Mouse (Mus musculus) erythroid progenitor cell, adult 5-6 weeks (primary cell): ENCODE measurements around the gene Lhx2. TPM values are rescaled to one million over a fixed set of nuclear protein-coding genes. Genes with fewer than 3 reads are reported as not detected.

Experiments
- ATAC-seq: replicated peaks from 2 replicates; pipeline ENCODE4 v1.8.0; 2016; ENCODE audit warnings: moderate number of reproducible peaks, mild to moderate bottlenecking, moderate TSS enrichment, inconsistent platforms; ENCODE audit not compliant: poor library complexity, low FRiP score, severe bottlenecking
- total RNA-seq, 2 experiments: library from RNA; stranded (forward) in 1 of 2; stranded (reverse) in 1 of 2; fragments of 150-400 nt in 1 of 2; fragments of 186-747, 209-891 nt in 1 of 2; gene quantifications; 2 replicates each; pipeline versions ENCODE4 v1.2.3 to v1.2.4; 2015 to 2017; ENCODE audit warnings: low replicate concordance in 2 of 2

Lhx2 gene
- total RNA-seq, 2 experiments from 2014 or later = not detected

- ATAC-seq = no peak
These were observed 7.3 kb downstream of the Lhx2 start for GRCm38 (mm10) chr2:38346417-38346816.

DNA sequence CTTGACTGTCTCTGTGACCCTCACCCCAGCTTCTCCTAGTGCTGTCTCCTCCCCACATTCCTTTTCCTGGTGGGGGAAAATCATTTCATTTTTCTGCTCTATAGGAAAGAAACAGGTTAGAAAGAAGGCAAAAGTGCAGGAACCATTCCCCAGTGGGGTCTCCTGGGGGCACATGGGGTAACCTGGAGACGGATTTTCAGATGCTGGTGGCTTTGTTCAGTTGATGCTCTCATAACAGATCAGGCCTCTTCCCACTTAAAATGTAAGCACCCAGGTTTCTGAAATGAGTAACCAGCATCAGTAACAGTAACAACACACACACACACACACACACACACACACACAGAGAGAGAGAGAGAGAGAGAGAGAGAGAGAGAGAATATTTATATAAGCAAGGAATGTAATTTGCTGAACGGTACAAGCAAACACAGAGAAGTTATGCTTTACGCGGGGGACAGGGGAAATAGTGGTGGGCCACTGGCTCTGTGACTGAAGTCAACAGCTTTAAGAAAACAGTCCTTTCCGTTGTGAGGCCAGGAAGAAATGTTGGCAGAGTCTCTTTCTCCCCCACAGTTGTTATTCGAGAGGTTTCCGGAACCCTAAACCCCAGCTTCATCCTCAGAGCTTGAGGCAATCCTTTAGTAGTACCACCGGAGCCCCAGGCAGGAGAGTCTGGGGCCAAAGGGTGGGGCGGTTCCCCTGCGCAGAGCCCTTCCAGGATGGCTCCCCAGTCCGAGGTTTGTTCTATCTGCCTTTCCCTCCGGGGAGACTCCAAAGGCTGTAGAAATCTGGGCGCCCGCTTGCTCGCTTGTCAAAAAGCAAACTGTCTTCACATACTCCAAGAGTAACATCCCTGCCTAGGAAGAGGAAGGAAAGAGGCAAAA is 8.0 kb downstream of the Lhx2 start:
- no peak for ATAC-seq

DNA sequence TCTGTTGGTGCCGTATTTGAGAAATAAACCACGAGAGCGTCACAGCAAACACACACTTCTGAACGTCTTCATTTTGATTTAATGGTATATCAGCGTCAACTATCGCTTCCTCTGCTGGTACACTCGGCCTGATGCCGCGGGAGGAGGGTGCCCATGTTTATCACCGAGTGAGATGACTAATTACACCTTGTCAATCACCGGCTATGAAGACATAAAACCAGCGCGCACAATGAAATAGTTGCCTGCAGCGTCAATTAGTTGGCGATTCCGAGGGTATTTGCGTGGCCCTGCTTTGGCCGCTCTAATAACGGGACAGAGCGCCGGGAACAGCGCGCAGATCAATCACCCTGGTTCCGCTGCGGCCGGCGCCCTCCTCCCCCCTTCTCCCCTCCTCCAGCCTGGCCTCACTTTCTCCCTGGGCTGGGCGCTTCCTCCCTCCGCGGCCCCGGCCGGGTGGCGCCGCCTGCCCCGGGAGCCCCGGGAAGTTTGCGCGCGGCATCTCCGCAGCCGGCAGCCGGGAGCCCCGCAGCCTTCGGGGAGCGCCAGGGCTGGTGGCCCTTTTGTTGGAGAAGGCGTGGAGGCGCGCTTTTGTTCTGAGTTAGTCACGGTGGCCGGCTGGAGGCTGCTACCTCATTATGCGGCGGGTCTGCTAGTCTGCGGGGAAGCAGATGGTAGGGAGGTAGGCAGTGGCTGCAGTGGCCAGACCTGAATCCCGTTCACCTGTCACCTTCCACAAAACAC is 8.9 kb downstream of the Lhx2 start:
- no peak for ATAC-seq

DNA sequence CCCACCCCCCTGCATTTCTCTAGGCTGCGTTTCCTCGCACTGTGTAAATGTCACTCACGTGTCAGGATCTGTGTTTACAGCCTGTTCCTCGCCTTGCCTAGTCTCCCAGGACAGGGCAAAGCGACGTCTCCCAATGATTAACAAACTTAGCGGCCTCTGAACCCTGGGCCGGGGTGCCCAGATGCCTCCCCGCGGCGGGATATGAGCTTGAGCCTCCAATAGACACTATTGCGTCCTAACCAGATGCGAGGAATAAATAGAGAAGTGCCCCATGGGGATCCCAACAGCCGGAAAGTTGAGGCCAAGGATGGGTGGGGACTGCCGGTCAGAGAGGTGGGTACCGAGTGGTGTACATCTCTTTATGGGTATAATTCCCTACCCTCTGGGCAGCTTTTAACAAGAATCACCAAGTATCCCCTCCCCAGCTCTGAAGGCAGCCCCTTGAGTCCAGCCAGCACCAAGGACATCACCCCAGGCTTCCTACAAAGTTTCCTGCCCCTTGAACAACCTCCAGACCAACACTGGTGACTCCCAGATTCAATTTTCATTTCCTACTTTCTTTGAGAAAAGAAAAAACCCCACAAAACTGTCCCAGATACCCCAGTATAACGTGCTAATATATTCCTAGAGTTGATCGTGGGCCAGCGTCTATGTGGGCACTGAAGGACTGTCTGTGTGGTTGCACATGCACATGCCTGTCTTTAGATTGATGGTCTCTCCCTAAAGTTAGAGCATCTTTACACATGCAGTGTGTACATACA is 9.8 kb downstream of the Lhx2 start:
- ATAC-seq = no peak

DNA sequence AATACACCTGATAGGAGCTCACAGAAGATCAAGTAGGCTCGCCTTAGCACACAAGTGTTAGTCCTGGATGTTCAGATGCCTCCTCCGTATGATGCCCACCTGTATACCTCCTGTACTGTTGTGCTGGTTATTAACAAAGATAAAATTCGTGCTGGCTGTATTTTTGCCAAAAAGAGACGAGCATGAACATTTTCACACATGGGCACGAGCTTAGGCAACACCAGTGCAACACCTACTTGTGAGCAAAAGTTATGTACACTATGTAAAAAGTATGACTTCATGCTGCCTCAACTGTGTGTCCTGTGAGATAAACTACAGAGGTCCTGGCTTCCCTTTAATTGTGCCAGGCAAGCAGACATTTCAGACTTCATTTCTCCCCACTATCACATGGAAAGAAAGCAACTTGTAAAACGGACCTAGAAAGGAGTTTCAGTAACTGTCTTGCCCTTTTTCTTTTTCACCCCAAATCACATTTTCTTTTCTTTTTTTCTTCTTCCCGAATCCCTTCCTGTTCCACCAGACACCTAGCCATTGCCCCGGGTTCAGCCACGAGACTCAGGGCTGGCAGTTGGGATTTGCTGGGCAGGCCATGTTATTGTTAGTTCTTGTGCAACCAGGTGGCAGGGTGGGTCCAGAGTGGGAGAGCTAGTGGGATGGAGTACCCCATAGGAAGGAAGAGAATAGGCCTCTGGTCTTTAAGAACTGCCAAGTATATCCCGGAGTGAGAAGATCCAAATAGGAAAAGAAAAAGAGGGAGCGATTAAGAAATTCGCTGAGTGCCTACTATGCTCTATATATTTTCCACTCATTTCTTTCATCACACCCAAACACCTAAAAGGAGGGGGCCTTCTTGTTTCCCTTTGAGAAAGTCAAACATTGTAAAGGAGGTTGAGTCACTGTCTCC is 10.6 kb downstream of the Lhx2 start:
- ATAC-seq = no peak

DNA sequence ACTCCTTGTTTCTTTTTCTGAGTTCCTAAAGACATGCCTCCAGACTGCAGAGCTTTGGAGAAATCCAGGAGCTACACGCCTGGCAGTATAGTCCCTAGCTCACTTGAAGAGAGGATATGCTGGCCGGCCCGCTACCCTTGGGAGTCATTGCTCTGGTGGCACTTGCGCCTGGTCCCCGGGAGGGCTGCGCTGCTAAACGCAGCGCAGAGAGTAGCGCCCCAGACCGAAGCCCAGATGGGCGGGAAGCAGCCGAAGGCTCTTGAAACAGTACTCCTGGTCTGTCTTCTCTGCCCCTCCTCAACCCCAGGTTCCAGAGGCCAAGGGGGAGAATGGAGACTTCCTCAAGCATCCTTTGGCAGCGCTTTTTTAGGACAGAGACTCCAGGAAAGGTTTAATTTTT is 11.3 kb downstream of the Lhx2 start:
- no peak for ATAC-seq

- ATAC-seq = no peak
These were observed 11.7 kb downstream of the Lhx2 start for GRCm38 (mm10) chr2:38350796-38351195.

GRCm38 (mm10) chr2:38351641-38352320 is 12.7 kb downstream of the Lhx2 start:
- ATAC-seq = no peak

- no peak for ATAC-seq
These were observed 13.4 kb downstream of the Lhx2 start for GRCm38 (mm10) chr2:38352321-38353007.

DNA sequence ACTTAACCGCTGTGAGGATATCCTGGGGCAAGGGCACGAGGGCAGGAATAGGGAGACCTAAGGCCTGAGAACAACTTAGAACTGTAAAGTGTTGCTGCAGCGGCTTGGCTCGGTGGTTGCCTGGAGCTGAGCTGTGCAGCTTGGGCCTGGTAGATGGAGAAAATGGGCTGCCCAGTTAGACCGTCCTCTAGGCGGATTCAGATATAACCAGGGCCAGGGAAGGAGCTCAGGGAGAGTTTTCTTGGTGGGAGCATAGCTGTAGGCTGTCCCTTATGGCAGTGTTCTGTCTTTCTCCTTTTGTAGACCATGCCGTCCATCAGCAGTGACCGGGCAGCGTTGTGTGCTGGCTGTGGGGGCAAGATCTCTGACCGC is 13.9 kb downstream of the Lhx2 start:
- no peak for ATAC-seq

GRCm38 (mm10) chr2:38353664-38354063 is 14.6 kb downstream of the Lhx2 start:
- no peak for ATAC-seq

GRCm38 (mm10) chr2:38354179-38354716 is 15.2 kb downstream of the Lhx2 start:
- no peak for ATAC-seq

DNA sequence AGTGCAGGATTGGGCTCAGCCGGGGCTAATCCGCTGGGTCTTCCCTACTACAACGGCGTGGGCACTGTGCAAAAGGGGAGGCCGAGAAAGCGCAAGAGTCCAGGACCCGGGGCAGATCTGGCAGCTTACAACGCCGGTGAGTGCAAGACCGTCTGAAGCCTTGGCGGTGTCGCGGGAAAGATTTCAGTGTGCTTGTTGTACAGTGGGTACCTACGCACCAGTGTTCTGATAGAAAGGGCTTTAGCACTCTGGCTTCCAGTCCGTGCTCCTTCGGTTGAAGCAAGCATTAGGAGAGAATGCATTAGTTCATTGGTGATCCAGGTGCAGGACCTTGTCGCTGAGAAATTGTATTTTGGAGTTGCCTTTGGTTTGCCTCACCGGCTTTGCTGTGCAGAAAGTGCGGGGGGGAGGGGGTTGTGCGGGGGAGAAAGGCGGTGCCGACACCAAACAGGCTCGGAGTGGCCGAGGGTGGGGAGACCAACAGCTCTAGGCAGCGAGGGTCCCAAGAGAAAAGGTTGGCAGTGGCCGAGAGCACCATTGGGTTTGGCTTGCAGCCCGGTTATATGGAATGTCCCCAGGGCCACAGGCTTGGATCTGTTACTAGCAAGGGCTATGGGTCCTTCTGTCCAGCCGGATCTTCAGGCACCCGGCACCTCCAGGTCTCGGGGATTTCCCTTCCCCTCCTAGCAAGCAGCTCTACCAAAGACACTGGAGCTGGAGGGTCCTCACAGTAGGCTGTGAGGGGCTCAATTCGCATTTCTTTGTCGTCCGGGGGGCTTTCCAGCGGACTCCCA is 15.8 kb downstream of the Lhx2 start:
- no peak for ATAC-seq

DNA sequence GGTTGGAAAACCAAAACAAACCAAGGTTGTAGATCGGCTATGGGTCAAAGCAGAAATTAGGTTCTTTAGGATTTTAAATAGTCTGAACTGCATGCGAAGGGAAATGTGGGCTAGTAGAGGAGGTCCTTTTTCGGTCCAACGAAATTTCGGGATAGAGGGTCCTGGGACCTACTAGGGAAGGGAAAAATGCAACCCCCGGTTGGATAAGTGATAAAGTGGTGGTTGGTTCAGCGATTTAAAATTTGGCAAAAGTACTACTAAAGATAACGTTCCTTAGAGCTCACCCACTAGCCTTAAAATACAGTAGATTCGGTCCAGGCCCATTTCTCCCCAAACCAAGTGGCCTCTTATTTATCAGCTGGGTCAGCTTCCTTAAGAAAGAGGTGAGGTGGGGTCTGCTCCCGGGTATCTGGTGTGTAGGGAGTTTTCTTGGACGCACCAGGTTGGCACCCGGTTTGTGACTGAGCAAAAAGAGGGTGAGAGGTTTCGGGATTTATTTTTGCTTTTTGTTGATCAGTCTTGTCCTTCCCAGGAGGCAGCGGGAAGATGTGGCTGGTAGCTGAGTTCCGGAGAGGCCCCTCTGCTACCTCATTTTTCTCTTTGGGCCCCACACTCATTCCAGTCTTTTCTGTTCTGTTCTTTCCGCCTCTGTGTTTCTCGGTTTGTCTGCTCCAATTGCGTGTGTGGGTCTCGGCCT is 16.8 kb downstream of the Lhx2 start:
- ATAC-seq = no peak

DNA sequence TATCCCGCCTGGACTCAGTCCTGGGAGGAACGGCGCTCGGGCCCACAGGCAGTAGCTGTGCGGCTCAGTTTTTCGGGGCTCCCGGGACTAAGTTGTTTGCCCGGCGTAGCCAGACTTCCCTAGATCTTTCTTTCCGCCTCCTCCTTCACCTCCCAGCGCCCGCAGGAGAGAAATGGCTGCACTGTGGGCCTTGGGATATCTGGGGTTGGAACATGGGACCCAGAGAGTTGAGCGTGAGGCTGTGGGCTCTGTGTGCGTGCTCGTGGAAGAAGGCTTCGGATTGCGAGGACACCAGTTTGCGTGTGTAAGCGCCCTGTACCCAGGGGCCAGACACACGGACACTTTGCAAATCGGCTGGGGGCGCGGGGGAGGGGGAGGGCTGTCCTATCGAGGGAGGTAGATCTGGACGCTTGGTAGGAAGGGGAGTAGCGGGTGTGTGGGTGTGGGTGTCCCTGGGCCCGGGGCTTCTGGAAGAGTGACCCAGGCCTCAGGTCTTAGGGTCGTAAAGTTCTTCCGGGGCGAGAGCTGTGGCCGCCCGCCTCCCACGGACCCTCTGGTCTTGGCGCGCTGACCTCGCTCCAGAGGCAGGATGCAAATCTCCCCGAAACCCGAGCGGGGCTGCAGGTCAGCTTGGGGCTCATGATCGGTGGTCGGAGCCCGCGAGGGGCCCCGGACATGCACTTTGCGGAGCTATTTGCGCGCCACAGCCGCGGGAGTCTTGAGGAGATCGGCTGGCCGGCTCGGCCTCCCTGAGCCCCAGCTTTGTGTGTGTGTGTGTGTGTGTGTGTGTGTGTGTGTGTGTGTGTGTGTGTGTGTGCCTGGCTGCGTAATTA is 17.6 kb downstream of the Lhx2 start:
- ATAC-seq = no peak
